Mouse (Mus musculus) intestine, embryonic 16.5 days (tissue): Measurements from ENCODE around the gene Syne1. TPM values are rescaled to one million over a fixed set of nuclear protein-coding genes. Genes with fewer than 3 reads are reported as not detected.

Experiments
- ATAC-seq: fragments of 200-750 bp; cut with Nextera tagmentation; 2 replicates; pipeline ENCODE4 v1.8.0; 2017; ENCODE audit warnings: moderate TSS enrichment, moderate library complexity
- H3K27ac ChIP-seq: fragments of 300-500 bp; sonication (generic); 2 replicates; pipeline ENCODE4 v1.5.1; 2014; ENCODE audit warnings: mild to moderate bottlenecking, low read length
- H3K27me3 ChIP-seq: fragments of 300-500 bp; sonication (generic); replicated peaks from 2 replicates; pipeline ENCODE4 v1.6.1; 2014; ENCODE audit warnings: low read length, control low read depth, mixed read lengths; ENCODE audit not compliant: control insufficient read depth, insufficient read depth
- H3K36me3 ChIP-seq: fragments of 300-500 bp; sonication (generic); 2 replicates; pipeline ENCODE4 v1.6.1; 2014; ENCODE audit warnings: low read length, control low read depth; ENCODE audit not compliant: control insufficient read depth, insufficient read depth
- H3K4me1 ChIP-seq: fragments of 300-500 bp; sonication (generic); 2 replicates; pipeline ENCODE4 v1.6.1; 2014; ENCODE audit warnings: low read length, control low read depth, mixed read lengths; ENCODE audit not compliant: control insufficient read depth, insufficient read depth
- H3K4me2 ChIP-seq: fragments of 300-500 bp; sonication (generic); 2 replicates; pipeline ENCODE4 v1.6.1; 2014; ENCODE audit warnings: low read depth, low read length, control low read depth
- H3K4me3 ChIP-seq: fragments of 300-500 bp; sonication (generic); 2 replicates; pipeline ENCODE4 v1.5.1; 2014; ENCODE audit warnings: mild to moderate bottlenecking, low read length
- H3K9ac ChIP-seq: fragments of 300-500 bp; sonication (generic); 2 replicates; pipeline ENCODE4 v1.6.1; 2014; ENCODE audit warnings: low read depth, low read length
- H3K9me3 ChIP-seq: fragments of 300-500 bp; sonication (generic); 2 replicates; pipeline ENCODE4 v1.6.1; 2016; ENCODE audit warnings: low read length, control low read depth; ENCODE audit not compliant: control insufficient read depth
- WGBS: fragments of 180-500 bp; shearing (Covaris S2); extraction: QIAGEN DNeasy Blood & Tissue Kit; methylation state at CpG from one replicate; pipeline ENCODE4 v1.1.7; 2014; 5-methylcytosine and 5-hydroxymethylcytosine counted together
- polyA plus RNA-seq: library from polyadenylated mRNA; unstranded; fragments of >200 nt; fragmentation: Nextera tagmentation; extraction: Ambion mirVana; gene quantifications from 2 replicates; pipeline ENCODE4 v1.2.1, GENCODE M21; 2015

Gene Syne1
- polyA plus RNA-seq, 1 experiment from 2014 or later: 4.7 TPM

DNA sequence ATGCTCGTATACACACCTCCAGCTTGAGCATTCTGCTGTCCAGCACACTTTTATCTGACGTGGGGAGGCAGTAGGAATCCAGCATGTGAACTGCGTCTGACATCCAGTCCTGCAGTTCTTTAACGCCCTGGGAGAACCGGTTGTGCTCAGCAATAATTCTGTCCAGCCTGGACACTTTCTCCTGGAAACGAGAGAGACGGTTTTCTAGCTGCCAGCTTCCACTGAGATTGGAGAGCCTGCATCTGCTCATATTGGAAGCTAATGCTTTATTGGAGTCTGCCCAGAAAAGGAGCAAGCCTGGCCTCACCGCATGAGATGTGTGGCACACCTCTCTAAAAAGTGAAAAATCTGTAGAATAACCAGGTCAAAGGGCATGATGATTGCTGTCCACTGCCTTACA lies 288.6 kb downstream of the Syne1 start:
- Histone ChIP-seq H3K36me3 (no peaks in the 10 kb centered on the region), H3K27me3 (no peaks in the 10 kb centered on the region), H3K27ac (no peak overlapping the region), H3K4me3 (no peak overlapping the region), H3K4me1 (no peaks in the 10 kb centered on the region), H3K4me2 (no peak overlapping the region), H3K9me3 (no peaks in the 10 kb centered on the region), H3K9ac (no peak overlapping the region)
- ATAC-seq: no peak
- 56% methylated on average over 8 of the region's 8 CpGs for WGBS

DNA sequence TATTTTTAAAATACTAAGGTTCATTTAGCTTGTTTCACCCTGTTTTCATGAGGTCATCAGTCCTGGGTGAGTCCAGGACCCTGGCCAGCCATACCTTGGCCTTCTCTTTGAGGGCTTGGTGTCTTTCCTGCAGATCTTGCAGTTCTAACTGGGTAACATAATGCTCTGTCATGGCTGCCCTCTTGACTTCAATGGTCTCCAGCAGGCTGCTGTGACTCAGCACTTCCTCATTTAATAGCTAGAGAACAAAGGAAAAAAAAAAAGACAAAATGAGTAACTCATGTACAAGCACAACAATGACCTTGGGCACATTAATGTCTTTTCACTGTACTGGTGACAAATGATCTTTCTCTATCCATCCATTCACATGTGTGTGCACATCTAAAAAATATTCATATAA lies 294.6 kb downstream of the Syne1 start:
- H3K4me1 ChIP-seq: no peaks in the 10 kb centered on the region
- ATAC-seq: no peak
- H3K36me3 ChIP-seq: no peaks in the 10 kb centered on the region
- H3K27ac ChIP-seq: no peak overlapping the region
- H3K9ac ChIP-seq: no peak overlapping the region
- H3K4me2 ChIP-seq: no peak overlapping the region
- H3K4me3 ChIP-seq: no peak overlapping the region
- H3K9me3 ChIP-seq: no peaks in the 10 kb centered on the region
- no peaks in the 10 kb centered on the region for H3K27me3 ChIP-seq

DNA sequence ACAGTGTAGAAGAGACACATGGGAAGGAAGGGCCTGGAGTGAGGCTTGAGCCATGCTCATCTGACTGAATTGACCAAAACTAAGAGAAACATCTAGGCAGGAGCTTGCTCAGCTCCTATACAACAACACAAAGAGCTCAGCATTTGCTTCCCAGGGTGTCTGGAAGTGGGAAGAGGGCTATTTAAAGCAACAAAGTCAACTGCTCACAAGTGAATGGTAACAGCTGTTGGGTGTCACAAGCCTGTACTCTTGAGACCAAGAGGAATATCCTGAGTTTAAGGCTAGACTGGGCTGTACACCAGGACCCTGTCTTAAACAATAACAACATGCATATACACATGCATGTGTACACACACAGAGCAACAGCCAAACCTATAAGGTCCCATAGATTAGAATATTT lies 297.5 kb downstream of the Syne1 start:
- Histone ChIP-seq H3K4me1 (no peaks in the 10 kb centered on the region), H3K27me3 (no peaks in the 10 kb centered on the region), H3K9me3 (no peaks in the 10 kb centered on the region), H3K36me3 (no peaks in the 10 kb centered on the region), H3K27ac (no peak overlapping the region), H3K4me2 (no peak overlapping the region), H3K4me3 (no peak overlapping the region), H3K9ac (no peak overlapping the region)
- no peak for ATAC-seq

DNA sequence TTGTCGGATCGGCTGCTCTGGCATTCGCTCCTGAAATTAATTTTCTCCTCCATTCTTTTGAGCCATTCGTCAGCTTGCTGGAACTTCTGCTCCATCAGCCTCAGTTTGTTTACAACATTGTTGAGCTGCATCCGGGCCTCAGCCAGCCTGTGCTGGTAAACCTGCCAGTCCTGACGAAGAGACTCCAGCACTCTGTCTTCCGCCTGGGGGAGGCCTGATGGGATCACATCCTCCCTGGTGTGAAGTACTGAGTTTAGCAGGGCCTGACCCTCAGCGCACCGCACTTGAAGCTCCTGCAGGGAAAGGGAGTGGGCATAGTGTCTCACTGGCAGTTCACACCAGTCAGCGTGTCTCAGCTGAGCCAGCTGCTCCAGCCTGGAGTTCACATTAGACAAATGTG lies 300.6 kb downstream of the Syne1 start:
- Histone ChIP-seq H3K4me1 (no peaks in the 10 kb centered on the region), H3K27ac (no peak overlapping the region), H3K9me3 (no peaks in the 10 kb centered on the region), H3K36me3 (peaks cover 3% of the 10 kb centered on the region; the same call in 1 of the 2 replicates), H3K4me3 (no peak overlapping the region), H3K9ac (no peak overlapping the region), H3K27me3 (no peaks in the 10 kb centered on the region), H3K4me2 (no peak overlapping the region)
- no peak for ATAC-seq
- 56% methylated on average over 10 of the region's 10 CpGs for WGBS

DNA sequence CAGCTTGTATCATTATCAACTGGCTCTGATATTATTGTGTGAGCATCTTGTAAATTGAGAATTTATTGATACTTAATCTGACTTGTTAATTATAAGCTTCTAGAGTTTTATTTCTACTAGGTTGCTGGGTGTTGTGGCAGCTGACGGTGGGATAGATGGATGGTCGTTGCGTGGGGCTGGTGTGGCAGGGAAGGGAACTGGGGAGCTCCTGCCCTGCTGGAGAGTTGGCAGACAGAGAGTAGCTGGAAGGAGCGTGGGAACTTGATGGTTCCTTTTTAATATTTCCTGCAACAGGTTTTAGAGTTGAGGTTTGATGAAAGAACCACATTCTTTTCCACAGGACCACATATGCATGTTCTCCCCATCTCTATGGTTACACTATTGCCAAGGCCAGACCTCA lies 311.6 kb downstream of the Syne1 start:
- Histone ChIP-seq H3K9ac (no peak overlapping the region), H3K9me3 (no peaks in the 10 kb centered on the region), H3K4me1 (no peaks in the 10 kb centered on the region), H3K36me3 (no peaks in the 10 kb centered on the region), H3K4me2 (no peak overlapping the region), H3K27me3 (no peaks in the 10 kb centered on the region), H3K27ac (no peak overlapping the region), H3K4me3 (no peak overlapping the region)
- whole genome bisulfite sequencing: 83% methylated on average over 4 of the region's 4 CpGs
- no peak for ATAC-seq

DNA sequence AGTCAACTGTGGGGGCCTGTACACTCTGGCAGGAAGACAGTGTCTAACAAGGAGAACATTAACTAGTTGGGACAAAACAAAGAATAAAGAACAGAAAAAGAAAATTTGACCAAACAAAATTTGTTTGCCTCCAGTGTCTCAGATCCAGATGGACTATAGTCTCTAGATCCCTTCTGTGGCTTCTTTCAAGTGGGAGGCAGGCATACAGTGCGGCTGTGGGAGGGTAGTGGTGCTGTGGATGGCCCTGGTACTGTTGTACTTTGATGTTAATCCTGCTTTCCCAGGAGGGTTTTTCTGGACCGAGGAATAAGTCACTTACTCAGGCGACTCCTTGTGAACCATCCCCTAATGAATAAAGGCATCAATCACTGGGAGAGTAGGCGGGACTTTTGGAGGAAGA lies 314.4 kb downstream of the Syne1 start:
- WGBS: 56% methylated on average over 4 of the region's 4 CpGs

DNA sequence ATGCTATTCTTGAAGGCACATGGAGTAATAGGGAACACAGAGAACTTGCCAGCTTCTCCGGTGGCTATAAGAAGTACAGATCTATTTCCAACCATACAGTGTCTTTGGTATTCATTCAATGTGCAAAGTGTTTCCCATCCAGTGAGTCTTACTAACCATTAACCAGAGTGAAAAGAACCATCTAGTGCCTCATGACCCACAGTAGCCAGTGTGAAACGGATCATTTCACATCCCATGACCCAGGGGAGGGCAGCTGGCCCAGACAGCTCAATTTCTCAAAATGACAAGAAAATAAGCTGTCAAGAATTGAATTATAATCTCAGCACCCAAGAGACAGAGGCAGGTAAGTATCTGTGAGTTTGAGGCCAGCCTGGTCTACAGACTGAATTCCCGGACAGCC lies 315.1 kb downstream of the Syne1 start:
- no peak overlapping the region for H3K4me3 ChIP-seq
- H3K4me1 ChIP-seq: no peaks in the 10 kb centered on the region
- no peaks in the 10 kb centered on the region for H3K36me3 ChIP-seq
- no peaks in the 10 kb centered on the region for H3K9me3 ChIP-seq
- ATAC-seq: no peak
- H3K9ac ChIP-seq: no peak overlapping the region
- no peaks in the 10 kb centered on the region for H3K27me3 ChIP-seq
- WGBS: 80% methylated on average over 3 of the region's 3 CpGs
- H3K27ac ChIP-seq: no peak overlapping the region
- H3K4me2 ChIP-seq: no peak overlapping the region

More for the DNA sequence above, 314.4 kb downstream of the Syne1 start:
- Histone ChIP-seq H3K27ac (no peak overlapping the region), H3K4me1 (no peaks in the 10 kb centered on the region), H3K36me3 (no peaks in the 10 kb centered on the region), H3K4me3 (no peak overlapping the region), H3K9me3 (no peaks in the 10 kb centered on the region), H3K9ac (no peak overlapping the region), H3K27me3 (no peaks in the 10 kb centered on the region), H3K4me2 (no peak overlapping the region)
- no peak for ATAC-seq

DNA sequence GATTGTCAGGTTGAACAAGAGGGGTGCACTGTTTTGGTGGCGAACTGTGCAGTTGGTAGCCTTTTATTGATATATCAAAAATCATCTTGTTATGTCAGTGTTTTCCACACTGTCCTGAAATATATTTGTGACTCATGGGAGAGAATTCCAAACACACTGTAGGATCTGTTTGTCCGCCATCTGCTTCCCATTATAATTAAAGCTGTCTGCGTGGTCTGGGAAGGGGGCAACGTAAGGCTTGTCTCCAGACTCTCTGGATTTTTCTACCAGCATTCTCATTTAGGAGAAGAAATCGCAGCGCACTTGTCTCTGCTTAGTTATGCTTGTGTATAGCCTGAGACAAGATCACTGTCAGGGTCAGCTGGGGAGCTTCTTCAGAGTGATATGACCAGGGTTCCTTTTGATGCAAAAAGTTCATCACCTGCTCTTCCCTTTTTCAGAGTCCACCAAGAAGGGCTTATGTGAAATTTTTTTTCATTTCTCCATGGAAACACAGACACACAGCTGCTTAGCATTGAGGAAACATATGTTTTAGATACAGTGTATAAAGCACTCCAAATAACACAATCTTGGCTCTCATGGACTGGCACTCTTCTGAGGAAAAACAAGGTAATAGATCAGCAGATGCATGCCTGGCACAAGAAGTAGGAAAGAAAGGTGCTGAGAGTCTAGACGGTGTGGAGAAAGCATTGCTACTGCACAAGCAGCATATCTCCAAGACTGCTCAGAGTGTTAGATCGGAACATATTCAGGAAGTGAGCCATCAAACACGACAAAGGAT lies 316.4 kb downstream of the Syne1 start:
- H3K27ac ChIP-seq: no peak overlapping the region
- H3K36me3 ChIP-seq: no peaks in the 10 kb centered on the region
- no peaks in the 10 kb centered on the region for H3K4me1 ChIP-seq
- no peaks in the 10 kb centered on the region for H3K9me3 ChIP-seq
- no peak overlapping the region for H3K9ac ChIP-seq
- H3K4me2 ChIP-seq: no peak overlapping the region
- no peaks in the 10 kb centered on the region for H3K27me3 ChIP-seq
- WGBS: 68% methylated on average over 9 of the region's 9 CpGs
- ATAC-seq: no peak
- no peak overlapping the region for H3K4me3 ChIP-seq

DNA sequence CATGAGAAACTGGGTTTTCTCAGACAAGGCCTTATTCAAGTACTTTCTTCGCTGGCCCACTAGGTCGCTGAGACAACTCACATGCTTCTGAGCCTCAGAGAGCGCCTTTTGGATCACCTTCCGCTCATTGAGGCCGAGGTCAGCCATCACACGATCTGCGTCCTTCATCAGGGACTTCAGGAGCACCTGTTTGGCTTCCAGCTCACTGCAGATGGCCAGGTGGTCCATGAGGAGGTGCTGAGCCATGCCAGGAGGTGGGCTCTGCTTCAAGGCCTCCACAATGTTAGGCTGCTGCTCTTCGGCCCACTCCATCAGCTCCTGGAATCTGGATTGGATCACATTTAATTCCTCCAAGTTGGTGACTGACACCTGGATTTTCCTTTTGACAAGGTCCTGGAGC lies 322.2 kb downstream of the Syne1 start:
- no peaks in the 10 kb centered on the region for H3K36me3 ChIP-seq
- ATAC-seq: no peak

More for the DNA sequence above, 322.2 kb downstream of the Syne1 start:
- no peaks in the 10 kb centered on the region for H3K27me3 ChIP-seq
- no peak overlapping the region for H3K4me3 ChIP-seq
- no peak overlapping the region for H3K9ac ChIP-seq
- no peak overlapping the region for H3K4me2 ChIP-seq
- 88% methylated on average over 8 of the region's 8 CpGs for WGBS
- H3K27ac ChIP-seq: no peak overlapping the region
- H3K4me1 ChIP-seq: no peaks in the 10 kb centered on the region
- no peaks in the 10 kb centered on the region for H3K9me3 ChIP-seq
